Mouse (Mus musculus) stomach, embryonic 16.5 days (tissue): Measurements from ENCODE around the gene Lhfpl3. TPM values are rescaled to one million over a fixed set of nuclear protein-coding genes. Genes with fewer than 3 reads are reported as not detected.

Experiments used
- ATAC-seq: fragments of 200-750 bp; cut with Nextera tagmentation; 2 replicates; pipeline ENCODE4 v1.8.0; 2017; ENCODE audit warnings: moderate number of reproducible peaks, moderate TSS enrichment; ENCODE audit not compliant: insufficient read depth, low FRiP score
- H3K27ac ChIP-seq: fragments of 300-500 bp; sonication (generic); 2 replicates; pipeline ENCODE4 v1.5.1; 2014; ENCODE audit warnings: low read length
- H3K27me3 ChIP-seq: fragments of 300-500 bp; sonication (generic); 2 replicates; pipeline ENCODE4 v1.6.1; 2014; ENCODE audit warnings: low read length, control low read depth, mixed read lengths; ENCODE audit not compliant: control insufficient read depth, insufficient read depth
- H3K36me3 ChIP-seq: fragments of 300-500 bp; sonication (generic); 2 replicates; pipeline ENCODE4 v1.6.1; 2014; ENCODE audit warnings: low read length; ENCODE audit not compliant: control insufficient read depth, insufficient read depth
- H3K4me1 ChIP-seq: fragments of 300-500 bp; sonication (generic); 2 replicates; pipeline ENCODE4 v1.6.1; 2014; ENCODE audit warnings: low read length, control low read depth, mixed read lengths; ENCODE audit not compliant: control insufficient read depth, insufficient read depth
- H3K4me2 ChIP-seq: fragments of 300-500 bp; sonication (generic); 2 replicates; pipeline ENCODE4 v1.6.1; 2014; ENCODE audit warnings: low read depth, low read length, mixed read lengths
- H3K4me3 ChIP-seq: fragments of 300-500 bp; sonication (generic); replicated peaks from 2 replicates; pipeline ENCODE4 v1.5.1; 2014; ENCODE audit warnings: mild to moderate bottlenecking, low read length
- H3K9ac ChIP-seq: fragments of 300-500 bp; sonication (generic); 2 replicates; pipeline ENCODE4 v1.6.1; 2014; ENCODE audit warnings: low read length
- H3K9me3 ChIP-seq: fragments of 300-500 bp; sonication (generic); replicated peaks from 2 replicates; pipeline ENCODE4 v1.6.1; 2016; ENCODE audit warnings: low read length, control low read depth; ENCODE audit not compliant: control insufficient read depth
- WGBS: fragments of 180-500 bp; shearing (Covaris S2); extraction: QIAGEN DNeasy Blood & Tissue Kit; methylation state at CpG from one replicate; pipeline ENCODE4 v1.1.7; 2014; 5-methylcytosine and 5-hydroxymethylcytosine counted together
- polyA plus RNA-seq: library from polyadenylated mRNA; unstranded; fragments of >200 nt; fragmentation: Nextera tagmentation; extraction: Ambion mirVana; gene quantifications from 2 replicates; pipeline ENCODE4 v1.2.1, GENCODE M21; 2015

Gene Lhfpl3
- polyA plus RNA-seq, 1 experiment from 2014 or later: 0.22 TPM

- Histone ChIP-seq H3K27ac (no peak overlapping the region), H3K4me2 (no peak overlapping the region), H3K4me1 (no peaks in the 10 kb centered on the region), H3K27me3 (no peaks in the 10 kb centered on the region), H3K36me3 (no peaks in the 10 kb centered on the region), H3K4me3 (no peak overlapping the region), H3K9me3 (no peaks in the 10 kb centered on the region), H3K9ac (no peak overlapping the region)
- 75% methylated on average over 3 of the region's 3 CpGs for WGBS
- ATAC-seq: no peak
Measured at GRCm38 (mm10) chr5:22829822-22830450, 84.1 kb downstream of the Lhfpl3 start.

DNA sequence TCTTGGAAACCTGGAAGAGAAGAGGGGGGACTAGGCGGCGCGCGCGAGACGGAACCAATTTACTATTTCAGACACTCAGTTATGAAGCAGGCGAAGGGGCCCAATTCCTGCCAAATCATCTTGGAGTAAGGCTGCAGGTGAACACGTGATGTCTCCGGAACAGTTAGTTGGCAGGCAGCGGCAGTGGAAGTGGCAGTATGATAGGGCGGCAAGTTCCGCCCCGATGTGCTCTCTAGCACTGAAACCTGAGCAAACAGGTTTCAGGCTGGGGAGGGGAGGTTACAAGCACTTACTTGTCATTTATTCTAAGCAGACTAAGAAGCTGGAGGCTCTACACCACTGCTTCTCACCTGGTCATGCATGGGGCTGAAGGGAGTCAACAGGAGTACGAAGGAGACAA is 105.7 kb downstream of the Lhfpl3 start:
- 44% methylated on average over 14 of the region's 14 CpGs for WGBS
- no peak overlapping the region for H3K9ac ChIP-seq
- no peaks in the 10 kb centered on the region for H3K27me3 ChIP-seq
- no peak for ATAC-seq
- no peaks in the 10 kb centered on the region for H3K4me1 ChIP-seq
- no peak overlapping the region for H3K4me3 ChIP-seq
- no peaks in the 10 kb centered on the region for H3K36me3 ChIP-seq
- no peak overlapping the region for H3K27ac ChIP-seq
- H3K9me3 ChIP-seq: no peaks in the 10 kb centered on the region
- no peak overlapping the region for H3K4me2 ChIP-seq

GRCm38 (mm10) chr5:22853503-22853902 is 107.6 kb downstream of the Lhfpl3 start:
- Histone ChIP-seq H3K9ac (no peak overlapping the region), H3K4me1 (no peaks in the 10 kb centered on the region), H3K36me3 (no peaks in the 10 kb centered on the region), H3K4me3 (no peak overlapping the region), H3K4me2 (no peak overlapping the region), H3K9me3 (no peaks in the 10 kb centered on the region), H3K27ac (no peak overlapping the region), H3K27me3 (no peaks in the 10 kb centered on the region)
- no peak for ATAC-seq
- WGBS: 77% methylated on average over 2 of the region's 2 CpGs

- Histone ChIP-seq H3K4me2 (no peak overlapping the region), H3K27me3 (no peaks in the 10 kb centered on the region), H3K9ac (no peak overlapping the region), H3K27ac (no peak overlapping the region), H3K9me3 (no peaks in the 10 kb centered on the region), H3K4me3 (no peak overlapping the region), H3K4me1 (no peaks in the 10 kb centered on the region), H3K36me3 (no peaks in the 10 kb centered on the region)
- 64% methylated on average over 4 of the region's 4 CpGs for WGBS
- no peak for ATAC-seq
Measured at GRCm38 (mm10) chr5:22856480-22856879, 110.6 kb downstream of the Lhfpl3 start.

- 45% methylated on average over 1 of the region's 1 CpGs for whole genome bisulfite sequencing
- no peaks in the 10 kb centered on the region for H3K4me1 ChIP-seq
- H3K9ac ChIP-seq: no peak overlapping the region
- H3K4me2 ChIP-seq: no peak overlapping the region
- no peaks in the 10 kb centered on the region for H3K9me3 ChIP-seq
- H3K36me3 ChIP-seq: no peaks in the 10 kb centered on the region
- H3K27me3 ChIP-seq: no peaks in the 10 kb centered on the region
- no peak overlapping the region for H3K4me3 ChIP-seq
- no peak for ATAC-seq
- H3K27ac ChIP-seq: no peak overlapping the region
Measured at GRCm38 (mm10) chr5:22861399-22861798, 115.5 kb downstream of the Lhfpl3 start.

- Histone ChIP-seq H3K27me3 (no peaks in the 10 kb centered on the region), H3K27ac (no peak overlapping the region), H3K4me2 (no peak overlapping the region), H3K4me1 (no peaks in the 10 kb centered on the region), H3K9ac (no peak overlapping the region), H3K4me3 (no peak overlapping the region), H3K36me3 (no peaks in the 10 kb centered on the region), H3K9me3 (no peaks in the 10 kb centered on the region)
- ATAC-seq: no peak
- WGBS: 90% methylated on average over 5 of the region's 5 CpGs
Measured at GRCm38 (mm10) chr5:22869031-22869430, 123.2 kb downstream of the Lhfpl3 start.

DNA sequence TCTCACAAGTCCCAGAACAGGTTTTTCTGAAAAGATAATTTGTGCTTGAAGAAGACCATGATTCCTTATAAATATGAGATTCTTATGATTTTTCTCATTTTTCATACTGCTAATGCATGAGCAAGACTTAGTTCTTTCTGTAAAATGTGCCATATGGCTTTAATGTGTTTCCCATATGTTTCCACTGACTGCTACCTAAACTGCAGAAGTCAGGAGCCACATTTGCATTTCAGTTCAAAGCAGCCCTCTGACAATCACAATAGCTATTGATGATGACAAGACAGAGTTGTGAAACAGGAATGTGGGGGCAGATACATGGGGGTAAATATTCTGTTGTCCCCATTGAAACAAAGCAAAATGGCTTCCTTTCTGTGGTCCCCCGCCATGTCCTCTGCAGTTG is 126.6 kb downstream of the Lhfpl3 start:
- Histone ChIP-seq H3K4me2 (no peak overlapping the region), H3K27me3 (no peaks in the 10 kb centered on the region), H3K9ac (no peak overlapping the region), H3K27ac (no peak overlapping the region), H3K9me3 (no peaks in the 10 kb centered on the region), H3K36me3 (no peaks in the 10 kb centered on the region), H3K4me3 (no peak overlapping the region), H3K4me1 (no peaks in the 10 kb centered on the region)
- ATAC-seq: no peak
- 85% methylated on average over 1 of the region's 1 CpGs for WGBS

DNA sequence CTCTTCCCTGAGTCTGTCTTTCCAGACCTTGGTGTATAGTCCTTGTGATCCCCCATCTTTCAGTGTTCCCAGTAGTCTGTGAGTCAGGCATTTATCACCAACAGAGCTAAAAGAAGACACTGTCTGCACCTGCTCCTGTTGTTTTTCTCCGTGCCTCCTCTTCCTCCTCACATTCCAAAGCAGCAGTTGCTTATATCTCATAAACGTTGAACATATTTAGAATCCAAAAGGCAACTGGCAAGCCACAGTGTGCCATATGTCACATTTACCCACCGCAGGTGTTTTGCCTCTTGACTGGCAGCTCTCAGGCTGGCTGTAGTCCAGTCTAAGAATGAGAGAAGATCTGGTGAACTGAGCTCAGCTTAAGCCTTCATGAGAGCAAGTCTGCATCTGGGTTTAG is 142.5 kb downstream of the Lhfpl3 start:
- Histone ChIP-seq H3K4me1 (no peaks in the 10 kb centered on the region), H3K27me3 (no peaks in the 10 kb centered on the region), H3K9ac (no peak overlapping the region), H3K4me3 (no peak overlapping the region), H3K4me2 (no peak overlapping the region), H3K36me3 (no peaks in the 10 kb centered on the region), H3K27ac (no peak overlapping the region), H3K9me3 (no peaks in the 10 kb centered on the region)
- ATAC-seq: no peak
- 66% methylated on average over 3 of the region's 3 CpGs for WGBS

- Histone ChIP-seq H3K4me2 (no peak overlapping the region), H3K27me3 (no peaks in the 10 kb centered on the region), H3K4me3 (no peak overlapping the region), H3K27ac (no peak overlapping the region), H3K36me3 (no peaks in the 10 kb centered on the region), H3K9me3 (no peaks in the 10 kb centered on the region), H3K4me1 (no peaks in the 10 kb centered on the region), H3K9ac (no peak overlapping the region)
- WGBS: 76% methylated on average over 4 of the region's 4 CpGs
- ATAC-seq: no peak
Measured at GRCm38 (mm10) chr5:22889481-22889880, 143.6 kb downstream of the Lhfpl3 start.

DNA sequence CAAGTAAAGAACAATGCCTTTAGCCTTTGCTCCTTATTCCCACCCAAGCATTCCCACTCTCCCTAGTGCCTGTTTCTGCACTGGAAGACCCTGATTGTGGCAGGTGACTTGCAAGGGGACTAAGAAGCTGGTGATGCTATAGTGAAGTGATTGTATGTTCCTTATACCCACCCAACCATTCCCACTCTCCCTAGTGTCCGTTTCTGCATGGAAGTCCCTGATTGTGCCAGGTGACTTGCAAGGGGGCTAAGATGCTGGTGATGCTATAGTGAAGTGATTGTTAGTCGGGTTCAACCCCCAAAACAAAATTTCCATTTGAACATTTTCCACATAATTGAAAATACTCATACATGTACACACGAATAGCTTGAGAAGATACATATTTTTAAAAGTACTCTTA is 151.4 kb downstream of the Lhfpl3 start:
- Histone ChIP-seq H3K9ac (no peak overlapping the region), H3K4me2 (no peak overlapping the region), H3K27me3 (no peaks in the 10 kb centered on the region), H3K9me3 (no peaks in the 10 kb centered on the region), H3K27ac (no peak overlapping the region), H3K36me3 (no peaks in the 10 kb centered on the region), H3K4me1 (no peaks in the 10 kb centered on the region), H3K4me3 (no peak overlapping the region)
- ATAC-seq: no peak
- WGBS: 74% methylated on average over 3 of the region's 3 CpGs
